Mouse (Mus musculus) spleen, embryonic (tissue): ENCODE measurements around the gene Pdgfb.

Experiments
- CTCF ChIA-PET: fragments of 350-600 bp; sonication (Branson Sonifier 250); formaldehyde crosslinking; loops from one replicate; lab custom pipeline; 2022; lab: Charles Lee

Pdgfb gene

GRCm38 (mm10) chr15:80034913-80035312 lies 20.1 kb upstream of the Pdgfb start:
- CTCF ChIA-PET: interaction anchor here (0.7 kb wide), 1 partner anchor 925 kb away, joined by 4 read pairs; no protein-coding TSS in a partner anchor

DNA sequence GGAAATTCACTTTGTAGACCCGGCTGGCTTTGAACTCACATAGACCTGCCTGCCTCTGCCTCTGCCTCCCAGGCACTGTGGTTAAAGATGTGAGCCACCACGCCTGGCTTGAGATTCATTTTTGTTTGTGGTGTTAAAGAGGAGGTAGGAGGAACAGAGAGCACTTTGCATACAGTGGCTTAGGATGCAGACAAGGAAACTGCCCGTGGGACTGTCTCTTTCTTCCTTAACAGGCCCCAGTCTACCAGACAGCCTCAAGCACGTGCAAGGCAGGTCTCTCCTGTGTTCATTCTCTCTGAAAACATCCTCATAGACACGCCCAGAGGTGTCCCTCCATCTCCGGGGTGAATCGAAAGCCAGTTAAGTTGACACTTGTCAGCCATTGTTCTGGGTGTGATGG lies 19.6 kb upstream of the Pdgfb start:
- CTCF ChIA-PET: no interaction called here

- CTCF ChIA-PET: no interaction called here
Observed at GRCm38 (mm10) chr15:80031133-80031532, 16.4 kb upstream of the Pdgfb start.

GRCm38 (mm10) chr15:80030399-80030798 lies 15.6 kb upstream of the Pdgfb start:
- CTCF ChIA-PET: no interaction called here

- CTCF ChIA-PET: no interaction called here
Observed at GRCm38 (mm10) chr15:80028862-80029261, 14.1 kb upstream of the Pdgfb start.

- CTCF ChIA-PET: no interaction called here
Observed at GRCm38 (mm10) chr15:80026689-80027353, 12.0 kb upstream of the Pdgfb start.

GRCm38 (mm10) chr15:80026061-80026460 lies 11.3 kb upstream of the Pdgfb start:
- CTCF ChIA-PET: no interaction called here

DNA sequence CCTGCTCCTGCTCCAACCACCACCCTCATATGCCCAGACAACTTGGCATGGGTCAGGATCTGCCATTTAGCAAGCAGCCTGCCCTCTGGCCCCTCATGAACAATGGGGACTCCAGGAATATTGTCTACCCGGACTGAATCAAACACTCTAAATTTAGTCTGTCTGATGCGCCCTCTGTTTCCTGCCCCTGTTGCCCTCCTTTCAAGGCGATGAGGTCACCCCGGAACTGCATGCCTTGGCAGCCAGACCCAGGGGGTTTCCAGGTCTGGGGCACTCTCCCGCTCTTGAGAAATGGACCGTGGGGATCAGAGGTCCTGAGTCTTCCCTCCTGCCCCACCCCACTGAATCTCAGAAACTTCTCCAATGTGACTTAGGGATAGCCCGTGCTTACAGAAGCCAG lies 10.8 kb upstream of the Pdgfb start:
- CTCF ChIA-PET: interaction anchor here (0.6 kb wide), 1 partner anchor 68 kb away, joined by 3 read pairs; no protein-coding TSS in a partner anchor

DNA sequence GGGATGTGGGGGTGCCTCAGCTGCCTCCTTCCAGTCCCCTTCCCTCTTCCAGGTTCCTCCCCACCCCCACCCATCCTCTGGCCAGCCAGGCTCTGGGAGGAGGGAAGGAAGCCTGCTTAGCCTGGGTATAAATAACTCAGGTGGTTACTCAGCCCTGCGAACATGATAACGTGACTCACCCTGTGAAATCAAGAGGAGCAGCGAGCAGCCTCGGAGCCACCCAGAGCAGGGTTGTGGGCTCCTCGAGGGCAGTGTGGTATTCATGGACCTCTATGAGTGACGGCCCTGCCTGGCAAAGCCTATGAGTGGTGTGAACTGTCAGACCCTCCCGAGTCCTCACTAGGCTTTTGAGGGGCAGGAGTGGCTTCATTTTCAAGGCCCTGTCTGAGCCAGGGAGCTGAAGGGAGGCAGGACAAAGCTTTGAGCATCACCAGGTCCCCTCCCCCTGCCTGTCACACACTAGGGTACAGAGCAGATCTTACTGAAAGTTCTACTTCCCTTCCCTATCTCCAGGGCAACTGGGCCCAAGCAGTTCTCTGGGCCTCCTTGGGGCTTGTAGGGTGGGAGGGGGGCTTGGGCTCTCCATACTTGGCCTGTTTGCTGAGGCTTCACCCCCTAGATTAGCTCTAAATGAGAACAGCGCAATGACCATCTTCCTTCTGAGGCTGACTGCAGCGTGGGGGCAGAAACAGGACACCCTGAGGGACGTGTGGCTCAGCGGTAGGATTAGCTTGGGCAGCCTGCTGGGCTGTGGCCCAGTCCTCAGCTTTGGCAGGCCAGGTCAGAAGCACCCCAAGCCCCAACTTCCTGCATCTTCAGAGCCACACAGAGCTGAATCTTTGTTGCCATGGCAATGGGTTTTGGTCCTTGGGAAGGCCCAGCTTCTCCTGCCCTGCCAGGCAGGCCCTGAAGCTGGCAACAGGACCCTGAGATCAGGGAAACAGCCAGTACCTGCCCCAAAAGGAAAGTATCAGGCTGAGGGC lies 9.8 kb upstream of the Pdgfb start:
- CTCF ChIA-PET: interaction anchor here (0.6 kb wide), 1 partner anchor 69 kb away, joined by 3 read pairs; no protein-coding TSS in a partner anchor

DNA sequence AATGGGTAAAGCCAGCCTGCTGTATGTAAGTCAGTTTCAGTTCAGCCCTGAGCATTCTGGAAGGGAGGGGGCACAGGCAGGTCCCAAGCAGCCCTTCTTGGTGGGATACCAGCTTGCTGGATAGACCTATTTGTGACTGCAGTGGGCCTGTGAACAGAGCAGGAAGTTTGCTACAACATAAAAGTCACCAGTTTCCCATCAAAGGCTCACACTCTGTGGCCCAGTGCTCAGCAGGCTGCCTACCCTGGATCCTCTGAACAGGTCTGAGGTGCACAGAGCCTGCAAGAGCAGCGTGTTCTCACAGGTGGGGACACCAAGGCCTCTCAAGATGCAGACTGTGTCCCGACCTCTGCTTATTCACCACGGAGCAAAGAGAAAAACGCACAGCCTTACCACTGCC lies 5.7 kb upstream of the Pdgfb start:
- CTCF ChIA-PET: interaction anchor here (0.5 kb wide), 1 partner anchor 85 kb away, joined by 3 read pairs; no protein-coding TSS in a partner anchor

GRCm38 (mm10) chr15:80019625-80020024 lies 4.8 kb upstream of the Pdgfb start:
- CTCF ChIA-PET: interaction anchor here (0.5 kb wide), 1 partner anchor 297 kb away, joined by 10 read pairs; no protein-coding TSS in a partner anchor

DNA sequence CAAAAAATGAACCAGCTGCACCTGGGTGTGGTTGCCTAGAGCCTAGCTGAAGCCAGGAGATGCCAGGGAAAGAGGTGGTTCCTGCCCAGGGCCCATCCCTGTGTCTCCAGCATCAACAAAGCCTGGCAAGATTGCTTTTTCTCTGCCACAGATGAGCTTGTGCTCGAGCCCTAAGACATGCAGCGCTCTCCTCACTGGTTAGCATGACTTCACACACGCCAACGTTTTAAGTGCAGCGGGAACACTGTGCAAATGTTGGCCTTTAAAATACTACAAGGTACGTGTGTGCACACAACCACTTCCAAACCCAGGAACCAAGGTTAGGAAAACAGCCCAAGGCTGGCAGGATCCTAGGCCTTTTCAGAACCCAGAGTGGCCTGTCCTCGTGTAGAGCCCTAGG lies 4.4 kb upstream of the Pdgfb start:
- CTCF ChIA-PET: interaction anchor here (0.5 to 0.6 kb wide), 2 partner anchors 297 to 1909 kb away, joined by 4 to 10 read pairs; no protein-coding TSS in a partner anchor

DNA sequence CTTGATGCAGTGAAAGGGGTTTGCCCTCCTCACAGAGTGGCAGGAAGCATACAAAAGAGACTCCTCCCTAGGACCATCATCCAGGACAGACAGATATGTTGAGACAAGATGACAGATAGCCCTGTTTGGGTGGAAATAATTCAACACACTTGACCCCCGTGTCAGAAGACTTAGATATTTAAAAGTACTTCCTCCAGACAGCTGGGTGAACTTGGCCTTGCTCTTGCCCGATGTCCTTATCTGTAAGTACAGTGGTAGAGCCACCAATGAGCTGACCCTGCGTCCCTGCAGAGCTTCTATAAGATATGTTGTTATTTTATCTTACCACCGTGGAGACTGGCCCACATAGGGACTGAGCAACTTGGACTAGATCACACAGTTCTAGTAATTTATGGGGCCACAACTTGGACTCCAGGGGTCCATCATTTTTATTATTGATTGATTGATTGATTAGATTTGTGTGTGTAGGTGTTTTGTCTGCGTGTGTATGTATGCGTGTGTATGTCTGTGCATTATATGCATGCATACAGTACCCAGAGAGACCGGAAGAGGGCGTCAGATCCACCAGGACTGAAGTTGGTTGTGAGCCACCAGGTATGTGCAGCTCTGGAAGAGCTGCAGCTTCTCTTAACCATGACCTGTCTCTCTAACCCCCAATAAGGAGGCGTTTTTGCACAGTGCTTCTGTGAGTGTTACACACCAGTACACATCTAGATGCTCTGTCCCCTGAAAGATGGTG lies 2.0 kb upstream of the Pdgfb start:
- CTCF ChIA-PET: interaction anchor here (0.6 kb wide), 1 partner anchor 30 kb away, joined by 5 read pairs; no protein-coding TSS in a partner anchor

GRCm38 (mm10) chr15:80015211-80015952 lies 605 bp upstream of the Pdgfb start:
- CTCF ChIA-PET: interaction anchor here (0.5 kb wide), 1 partner anchor 79 kb away, joined by 6 read pairs; no protein-coding TSS in a partner anchor

- CTCF ChIA-PET: no interaction called here
Observed at GRCm38 (mm10) chr15:80014031-80014320, 801 bp downstream of the Pdgfb start.

DNA sequence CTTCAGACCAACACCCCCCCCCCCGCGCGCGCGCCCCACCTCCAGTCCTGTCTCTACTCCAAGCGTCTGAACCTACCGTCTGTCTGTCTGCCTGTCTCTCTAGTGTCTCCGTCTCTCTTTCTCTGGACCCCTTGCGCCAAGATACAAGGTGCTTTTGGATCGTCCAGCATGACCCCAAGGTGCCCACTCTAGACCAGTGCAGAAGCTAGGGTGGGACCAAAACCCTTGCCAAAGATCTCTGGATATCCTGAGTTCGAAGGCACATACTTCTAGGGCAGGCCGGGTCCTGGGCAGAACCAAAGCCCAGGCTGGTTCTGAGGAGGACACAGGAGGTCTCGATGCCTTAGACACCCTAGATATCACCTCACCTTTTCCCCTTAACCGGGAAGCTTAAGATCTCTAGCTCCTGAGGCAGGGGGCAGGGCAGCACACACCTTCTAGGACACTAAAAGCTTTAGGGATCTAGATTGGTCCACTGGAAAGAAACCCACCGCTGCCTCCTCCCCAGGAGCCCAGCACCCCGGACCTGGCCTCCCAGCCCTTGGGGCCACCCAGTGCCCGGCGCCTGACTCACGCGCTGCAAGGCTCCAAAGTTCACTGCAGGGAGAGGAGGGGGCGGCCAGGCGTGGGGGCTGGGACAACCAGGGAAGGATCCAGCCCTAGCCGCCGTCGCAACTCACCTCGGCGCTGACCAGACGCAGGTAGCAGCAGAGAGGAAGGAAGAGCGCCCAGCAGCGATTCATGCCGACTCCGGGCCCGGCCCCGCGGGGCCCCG lies 1.3 kb downstream of the Pdgfb start:
- CTCF ChIA-PET: interaction anchor here (0.7 to 1.2 kb wide), 2 partner anchors 28 to 64 kb away, joined by 7 to 8 read pairs; no protein-coding TSS in a partner anchor

DNA sequence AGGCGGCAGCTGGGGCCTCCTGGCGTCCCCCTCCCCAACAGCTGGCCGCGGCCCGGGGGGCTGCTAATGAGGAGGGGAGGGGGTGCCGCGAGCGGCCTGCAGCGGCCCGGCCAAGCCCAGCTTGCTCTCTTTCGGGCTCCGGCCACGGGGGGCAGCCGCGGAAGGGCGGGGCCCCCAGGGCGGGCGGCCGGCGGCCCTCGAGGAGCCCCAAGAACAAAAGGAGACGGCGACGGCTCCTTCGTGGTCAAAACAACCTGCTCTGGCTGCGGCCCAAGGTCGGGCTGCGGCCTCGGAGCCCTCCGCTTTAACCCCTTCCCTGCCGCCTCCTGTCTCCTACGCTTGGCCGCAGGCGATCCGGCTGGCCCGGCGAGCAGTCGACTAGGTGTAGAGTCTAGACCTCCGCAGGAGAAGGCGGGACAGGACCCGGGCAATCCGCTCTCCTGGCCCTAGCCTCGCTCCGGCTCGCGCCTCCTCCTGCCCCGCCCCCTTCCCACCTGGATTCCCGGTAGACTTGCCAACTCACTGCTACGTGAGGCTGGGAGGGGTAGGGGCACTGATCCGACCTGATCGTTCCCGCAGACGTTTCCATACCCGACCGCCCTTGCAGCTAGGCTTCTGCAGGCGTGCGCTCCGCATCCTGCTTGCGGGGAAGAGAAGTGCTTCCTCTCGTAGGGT lies 2.1 kb downstream of the Pdgfb start:
- CTCF ChIA-PET: interaction anchor here (0.5 to 1.2 kb wide), 3 partner anchors 28 to 692 kb away, joined by 4 to 8 read pairs (median 7); no protein-coding TSS in a partner anchor

GRCm38 (mm10) chr15:80011778-80012526 lies 2.8 kb downstream of the Pdgfb start:
- CTCF ChIA-PET: interaction anchor here (0.5 to 1.2 kb wide), 2 partner anchors 62 to 693 kb away, joined by 4 to 7 read pairs; no protein-coding TSS in a partner anchor
